Mouse (Mus musculus): ENCODE measurements around the gene Tmem39a. TPM values are rescaled to one million over a fixed set of nuclear protein-coding genes. Genes with fewer than 3 reads are reported as not detected.
A peak's percentile ranks its signal among the peaks of the same experiment; 100 is the strongest.

Tmem39a gene
- total RNA-seq, 2 experiments from 2014 or later: 13.4 to 16.7 TPM

- no peak for DNase-seq (ENCODE audit: low spot score)
These were observed 28.7 kb downstream of the Tmem39a start for GRCm38 (mm10) chr16:38587163-38587562.

GRCm38 (mm10) chr16:38587572-38587971 lies 29.1 kb downstream of the Tmem39a start:
- DNase-seq (ENCODE audit: low spot score): no peak

- DNase-seq (ENCODE audit: low spot score): no peak
These were observed 33.0 kb downstream of the Tmem39a start for GRCm38 (mm10) chr16:38591506-38591905.

- no peak for DNase-seq (ENCODE audit: low spot score)
These were observed 33.7 kb downstream of the Tmem39a start for GRCm38 (mm10) chr16:38592026-38592678.

GRCm38 (mm10) chr16:38592946-38593345 lies 34.4 kb downstream of the Tmem39a start:
- DNase-seq (ENCODE audit: low spot score): no peak

GRCm38 (mm10) chr16:38594435-38594834 lies 35.9 kb downstream of the Tmem39a start:
- no peak for DNase-seq (ENCODE audit: low spot score)

- DNase-seq (ENCODE audit: low spot score): no peak
These were observed 37.6 kb downstream of the Tmem39a start for GRCm38 (mm10) chr16:38596099-38596498.

- no peak for DNase-seq (ENCODE audit: low spot score)
These were observed 38.2 kb downstream of the Tmem39a start for GRCm38 (mm10) chr16:38596651-38597050.

GRCm38 (mm10) chr16:38598986-38599680 lies 40.6 kb downstream of the Tmem39a start:
- DNase-seq (ENCODE audit: low spot score): no peak

- DNase-seq (ENCODE audit: low spot score): peak; percentile 65
These were observed 44.7 kb downstream of the Tmem39a start for GRCm38 (mm10) chr16:38602989-38603804.

- DNase-seq (ENCODE audit: low spot score): peak; percentile 32
These were observed 48.0 kb downstream of the Tmem39a start for GRCm38 (mm10) chr16:38606509-38606908.

- no peak for DNase-seq (ENCODE audit: low spot score)
These were observed 50.2 kb downstream of the Tmem39a start for GRCm38 (mm10) chr16:38608687-38609086.

- DNase-seq (ENCODE audit: low spot score): no peak
These were observed 50.6 kb downstream of the Tmem39a start for GRCm38 (mm10) chr16:38609092-38609491.

- peak; percentile 14 for DNase-seq (ENCODE audit: low spot score)
These were observed 54.1 kb downstream of the Tmem39a start for GRCm38 (mm10) chr16:38612646-38613045.

GRCm38 (mm10) chr16:38613646-38614045 lies 55.1 kb downstream of the Tmem39a start:
- DNase-seq (ENCODE audit: low spot score): no peak

GRCm38 (mm10) chr16:38617977-38618376 lies 59.5 kb downstream of the Tmem39a start:
- no peak for DNase-seq (ENCODE audit: low spot score)

GRCm38 (mm10) chr16:38619054-38619453 lies 60.6 kb downstream of the Tmem39a start:
- peak; percentile 80 for DNase-seq (ENCODE audit: low spot score)

- DNase-seq (ENCODE audit: low spot score): no peak
These were observed 62.4 kb downstream of the Tmem39a start for GRCm38 (mm10) chr16:38620696-38621450.

GRCm38 (mm10) chr16:38622283-38622682 lies 63.8 kb downstream of the Tmem39a start:
- peak; percentile 15 for DNase-seq (ENCODE audit: low spot score)

GRCm38 (mm10) chr16:38624303-38624702 lies 65.8 kb downstream of the Tmem39a start:
- no peak for DNase-seq (ENCODE audit: low spot score)

GRCm38 (mm10) chr16:38625411-38625810 lies 66.9 kb downstream of the Tmem39a start:
- DNase-seq (ENCODE audit: low spot score): no peak

Data from gastrocnemius, adult 18-20 months (tissue).